Mouse (Mus musculus) Patski (cell line): ENCODE measurements around the gene Jak2. TPM values are rescaled to one million over a fixed set of nuclear protein-coding genes. Genes with fewer than 3 reads are reported as not detected.

ENCODE experiments used
- ATAC-seq: fragments of 100-300 bp; one replicate; pipeline ENCODE4 v1.8.0; 2021
- CTCF ChIA-PET: fragments of 350-600 bp; sonication (Branson Sonifier 250); formaldehyde crosslinking; loops from one replicate; lab custom pipeline; 2022; ENCODE audit warnings: inconsistent platforms; lab: Charles Lee
- POLR2A ChIA-PET: fragments of 350-600 bp; sonication (Branson Sonifier 250); formaldehyde crosslinking; loops from one replicate; lab custom pipeline; 2022; ENCODE audit warnings: antibody characterized with exemption, inconsistent platforms; lab: Charles Lee
- DNase-seq: peaks from one replicate; pipeline ENCODE4 v3.0.0-alpha.2; 2011; ENCODE audit warnings: low read depth, low spot score
- H3K27me3 ChIP-seq: fragments of 371-371 bp; one replicate; pipeline ENCODE4 v1.5.1; 2021
- CTCF ChIP-seq: fragments of 100-300 bp; IDR thresholded peaks from one replicate; pipeline ENCODE4 v1.5.1; 2021
- in situ Hi-C: fragments of 300-500 bp; cut with MboI; formaldehyde crosslinking; loops from 3 replicates; pipeline ENCODE4 v1.11.1; 2018; ENCODE audit warnings: low pct_unique_long_range_greater_than_20kb, mixed read lengths
- polyA plus RNA-seq: library from polyadenylated mRNA; unstranded; gene quantifications from one replicate; pipeline ENCODE4 v1.2.3, GENCODE M21; 2021

Gene Jak2
- polyA plus RNA-seq, 1 experiment from 2014 or later, result 32.4 TPM

DNA sequence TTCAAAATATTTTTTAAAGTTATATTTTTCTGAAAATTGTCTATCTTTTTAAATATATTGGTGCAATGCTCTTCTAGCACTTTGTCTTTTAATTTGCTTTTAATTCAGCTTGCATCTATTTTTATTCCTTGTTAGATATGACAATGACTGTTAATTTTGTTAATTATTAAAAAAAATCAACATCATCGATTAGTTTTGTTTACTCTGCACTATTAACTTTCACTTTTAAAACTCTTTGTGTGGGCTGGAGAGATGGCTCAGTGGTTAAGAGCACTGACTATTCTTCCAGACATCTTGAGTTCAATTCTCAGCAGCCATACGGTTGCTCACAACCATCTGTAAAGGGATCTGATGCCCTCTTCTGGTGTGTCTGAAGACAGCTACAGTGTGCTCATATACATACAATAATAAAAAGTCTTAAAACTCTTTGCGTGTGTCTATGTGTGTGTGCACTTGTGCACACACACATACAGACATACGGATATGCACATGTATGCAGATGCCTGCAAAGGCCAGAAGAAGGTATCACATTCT, 17.2 kb downstream of the Jak2 start:
- ATAC-seq, result no peak
- in situ Hi-C loops, result no loop called here
- peak; percentile 62 for TF ChIP-seq CTCF
- ChIA-PET POLR2A (no interaction called here), CTCF (interaction anchor here (1.0 to 1.5 kb wide), 3 partner anchors 21 to 205 kb away, joined by 3 to 4 read pairs (median 4); no protein-coding TSS in a partner anchor)
- H3K27me3 ChIP-seq, result no peaks in the 10 kb centered on the region
- DNase-seq, result no peak

DNA sequence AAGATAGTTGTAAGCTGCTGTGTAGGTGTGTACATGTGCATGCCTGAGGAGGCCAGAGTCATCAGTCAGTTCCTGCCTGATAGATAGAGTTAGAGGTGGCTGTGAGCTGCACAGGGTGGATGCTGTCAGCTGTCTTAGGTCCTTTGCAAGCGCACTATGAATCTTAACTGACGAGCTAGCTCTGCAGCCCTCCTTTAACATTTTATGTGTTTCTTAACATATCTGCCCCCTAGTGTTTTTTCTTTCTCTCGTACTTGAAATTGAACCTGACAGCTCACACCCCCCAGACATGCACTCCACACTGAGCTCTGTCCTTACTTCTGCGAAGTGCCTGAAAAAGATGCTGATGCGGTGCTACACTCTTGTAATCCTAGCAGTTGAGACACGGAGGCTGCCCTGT, 18.6 kb downstream of the Jak2 start:
- ChIA-PET CTCF (interaction anchor here (0.9 to 2.3 kb wide), 10 partner anchors 9 to 222 kb away, joined by 3 to 11 read pairs (median 4); partner anchors contain the start of gene Ak3), POLR2A (no interaction called here)
- ATAC-seq (no peak), DNase-seq (no peak)
- TF ChIP-seq CTCF, result peak; percentile 31
- H3K27me3 ChIP-seq, result no peaks in the 10 kb centered on the region
- in situ Hi-C loops, result no loop called here

DNA sequence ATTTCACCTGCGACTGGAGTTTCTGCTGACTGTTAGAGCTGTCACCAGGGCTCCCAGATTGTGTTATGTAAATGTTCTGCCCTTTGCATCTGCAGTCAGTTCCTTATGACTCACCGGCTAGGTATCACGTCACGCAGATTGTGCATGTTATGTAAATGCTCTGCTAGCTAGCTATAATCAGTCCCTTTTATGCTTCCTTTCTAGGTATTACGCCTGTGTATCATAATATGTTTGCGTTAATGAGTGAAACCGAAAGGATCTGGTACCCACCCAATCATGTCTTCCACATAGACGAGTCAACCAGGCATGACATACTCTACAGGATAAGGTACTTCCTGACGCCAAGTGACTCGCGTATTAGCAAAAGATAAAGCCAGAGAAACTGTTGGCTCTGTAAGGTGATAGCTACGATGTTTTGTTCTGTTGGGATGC, 19.5 kb downstream of the Jak2 start:
- POLR2A ChIA-PET, result interaction anchor here (1.3 kb wide), 1 partner anchor 14 kb away, joined by 3 read pairs; no protein-coding TSS in a partner anchor
- peak; percentile 73 for ATAC-seq
- CTCF ChIA-PET, result interaction anchor here (1.4 to 2.3 kb wide), 9 partner anchors 9 to 208 kb away, joined by 3 to 11 read pairs (median 4); no protein-coding TSS in a partner anchor
- no peaks in the 10 kb centered on the region for H3K27me3 ChIP-seq
- in situ Hi-C loops, result no loop called here
- TF ChIP-seq CTCF, result no peak
- no peak for DNase-seq

DNA sequence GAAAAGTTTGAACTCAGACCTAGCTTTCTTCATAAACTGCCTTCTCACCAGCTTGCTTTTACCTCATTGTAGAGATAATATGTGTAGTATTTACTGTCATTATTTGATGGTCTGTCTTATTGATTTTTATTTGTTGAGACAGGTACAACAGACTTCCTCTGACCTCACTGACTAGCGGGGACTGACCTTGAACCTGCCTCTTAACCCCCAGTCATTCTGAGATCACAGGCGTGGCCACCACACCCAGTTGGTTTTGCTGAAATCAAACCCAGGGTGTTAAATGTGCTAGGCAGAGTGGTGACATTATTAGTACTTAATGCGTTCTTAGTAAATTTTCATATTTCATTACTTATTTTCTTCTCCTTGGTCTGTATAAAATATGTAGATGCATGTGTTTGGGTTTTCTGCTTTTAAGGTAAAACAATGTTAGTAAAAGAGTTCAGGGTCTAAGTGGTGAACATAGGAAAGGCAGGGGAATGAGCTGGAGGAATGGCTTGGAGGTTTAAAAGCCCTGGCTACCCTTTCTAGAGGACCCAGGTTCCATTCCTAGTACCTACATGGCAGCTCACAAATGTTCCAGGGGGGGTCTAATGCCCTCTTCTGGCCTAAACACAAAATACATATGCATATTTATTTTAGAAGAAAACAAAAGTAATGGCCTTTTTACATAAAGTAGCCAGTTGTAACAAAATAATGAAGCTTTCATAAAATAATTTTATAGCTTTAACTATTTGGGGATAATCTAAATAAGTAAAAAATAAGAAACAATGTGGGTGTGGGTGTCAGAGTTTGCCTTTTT, 20.6 kb downstream of the Jak2 start:
- H3K27me3 ChIP-seq, result no peaks in the 10 kb centered on the region
- no peak for DNase-seq
- in situ Hi-C loops, result no loop called here
- TF ChIP-seq CTCF, result peak; percentile 29
- ATAC-seq, result no peak
- POLR2A ChIA-PET, result interaction anchor here (1.3 kb wide), 1 partner anchor 13 kb away, joined by 3 read pairs; no protein-coding TSS in a partner anchor
- CTCF ChIA-PET, result interaction anchor here (1.1 to 2.3 kb wide), 10 partner anchors 8 to 208 kb away, joined by 3 to 11 read pairs (median 3); partner anchors contain the start of gene Rcl1

DNA sequence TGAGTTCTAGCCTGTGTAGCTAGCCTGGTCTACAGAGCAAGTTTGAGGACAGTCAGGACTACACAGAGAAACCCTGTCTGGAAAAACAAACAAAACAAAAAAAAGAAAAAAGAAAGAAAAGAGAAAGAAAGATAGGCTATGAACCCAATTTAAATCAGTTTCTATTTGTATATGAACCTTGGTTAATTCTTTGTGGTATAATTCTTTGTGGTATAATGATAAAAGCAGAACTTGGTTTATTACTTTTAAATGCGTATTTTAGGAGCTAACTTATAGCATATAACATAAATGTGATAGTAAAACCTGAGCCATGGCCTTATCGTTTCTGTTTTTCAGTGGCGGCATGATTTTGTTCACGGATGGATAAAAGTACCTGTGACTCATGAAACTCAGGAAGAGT, 24.8 kb downstream of the Jak2 start:
- no peaks in the 10 kb centered on the region for H3K27me3 ChIP-seq
- ATAC-seq (no peak), DNase-seq (no peak)
- CTCF ChIA-PET, result no interaction called here
- in situ Hi-C loops, result no loop called here
- POLR2A ChIA-PET, result no interaction called here
- no peak for TF ChIP-seq CTCF

DNA sequence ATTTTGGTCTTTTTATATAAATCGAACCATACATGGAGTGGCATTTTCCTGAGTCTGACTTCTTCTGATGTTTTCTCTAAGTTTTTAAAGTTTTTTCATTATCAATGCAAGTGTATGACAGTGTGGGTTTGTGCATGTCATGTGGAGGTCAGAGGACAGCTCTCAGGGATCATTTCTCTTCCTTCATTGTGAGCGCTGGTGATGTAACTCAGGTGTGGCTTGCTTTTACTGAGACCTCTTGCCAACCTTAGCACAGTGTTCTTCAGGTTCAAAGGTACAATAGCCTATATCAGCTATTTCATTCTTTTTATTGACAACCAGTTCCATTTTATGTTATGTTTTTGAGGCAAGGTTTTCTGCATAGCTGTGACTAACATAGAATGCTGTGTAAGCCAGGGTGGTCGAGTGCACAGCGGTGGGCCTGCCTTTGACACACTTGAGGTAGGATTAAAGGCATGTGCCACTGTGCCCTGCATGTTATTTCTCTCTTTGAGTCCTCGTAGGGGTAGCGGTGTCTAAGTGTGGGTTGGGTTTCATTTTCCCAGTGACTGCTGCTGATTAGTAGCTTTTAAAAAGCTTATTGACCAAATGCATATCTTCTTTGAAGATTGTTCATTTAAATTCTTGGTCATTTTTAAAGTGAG, 27.4 kb downstream of the Jak2 start:
- POLR2A ChIA-PET, result no interaction called here
- in situ Hi-C loops, result no loop called here
- CTCF ChIA-PET, result no interaction called here
- no peak for TF ChIP-seq CTCF
- no peak for ATAC-seq
- no peak for DNase-seq
- no peaks in the 10 kb centered on the region for H3K27me3 ChIP-seq

DNA sequence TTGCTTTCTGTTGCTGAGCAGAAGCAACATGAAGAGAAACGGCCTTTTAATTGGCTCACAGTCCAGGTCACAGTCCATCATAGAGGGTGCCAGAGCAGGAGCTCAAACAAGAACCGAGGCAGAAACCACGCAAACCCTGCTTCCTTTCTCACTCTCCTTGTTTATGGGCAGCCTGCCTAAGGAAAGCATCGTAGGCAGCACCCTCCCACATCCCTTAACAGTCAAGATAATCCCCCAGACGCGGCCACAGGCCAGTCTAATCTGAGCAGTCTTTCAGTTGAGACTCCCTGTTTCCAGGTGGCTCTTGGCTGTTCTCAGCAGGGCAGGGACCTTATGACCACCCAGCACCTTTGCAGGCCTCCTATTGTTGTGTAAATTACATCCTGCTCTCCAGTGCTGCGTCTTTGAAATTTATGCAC, 33.8 kb downstream of the Jak2 start:
- in situ Hi-C loops, result no loop called here
- ChIA-PET POLR2A (interaction anchor here (0.6 to 1.2 kb wide), 2 partner anchors 14 to 247 kb away, joined by 3 to 5 read pairs; no protein-coding TSS in a partner anchor), CTCF (no interaction called here)
- no peak for DNase-seq
- no peaks in the 10 kb centered on the region for H3K27me3 ChIP-seq
- no peak for ATAC-seq
- TF ChIP-seq CTCF, result no peak

DNA sequence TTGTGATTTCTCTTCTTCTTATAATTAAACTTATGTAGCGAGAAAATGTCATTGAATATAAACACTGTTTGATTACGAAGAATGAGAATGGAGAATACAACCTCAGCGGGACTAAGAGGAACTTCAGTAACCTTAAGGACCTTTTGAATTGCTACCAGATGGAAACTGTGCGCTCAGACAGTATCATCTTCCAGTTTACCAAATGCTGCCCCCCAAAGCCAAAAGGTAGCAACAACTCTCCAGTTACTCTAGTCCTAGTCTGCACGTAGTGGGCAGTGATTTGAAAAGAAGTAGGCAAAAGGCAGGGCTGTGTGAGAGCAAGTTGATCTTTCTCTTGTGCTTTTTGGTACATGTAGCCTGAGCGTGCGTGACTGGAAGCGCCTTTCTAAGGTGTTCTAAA, 36.2 kb downstream of the Jak2 start:
- TF ChIP-seq CTCF, result no peak
- no peak for DNase-seq
- no peaks in the 10 kb centered on the region for H3K27me3 ChIP-seq
- no peak for ATAC-seq
- POLR2A ChIA-PET, result interaction anchor here (0.7 kb wide), 1 partner anchor 20 kb away, joined by 3 read pairs; no protein-coding TSS in a partner anchor
- CTCF ChIA-PET, result no interaction called here
- in situ Hi-C loops, result no loop called here

DNA sequence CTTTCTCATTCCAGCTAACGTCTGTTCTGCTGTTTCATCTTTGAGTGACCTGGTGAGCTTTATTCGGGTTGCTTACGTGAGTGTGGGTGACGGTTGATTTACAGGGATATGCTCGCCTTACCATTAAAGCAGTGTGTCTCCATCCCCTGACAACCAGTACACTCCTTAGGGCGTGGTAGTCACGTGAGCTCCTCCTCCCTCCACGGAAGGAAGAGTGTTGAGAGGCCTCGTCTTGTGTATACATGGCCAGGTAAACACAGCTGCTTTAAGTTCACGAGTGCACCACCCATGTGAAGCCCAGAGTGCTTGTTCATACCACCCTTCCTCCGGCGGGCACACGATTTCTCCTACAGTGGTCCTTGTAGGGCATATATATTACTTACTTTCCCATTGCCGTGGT, 39.9 kb downstream of the Jak2 start:
- in situ Hi-C loops, result no loop called here
- DNase-seq (no peak), ATAC-seq (no peak)
- no peak for TF ChIP-seq CTCF
- CTCF ChIA-PET, result interaction anchor here (0.8 to 1.0 kb wide), 2 partner anchors 10 to 13 kb away, joined by 3 to 4 read pairs; no protein-coding TSS in a partner anchor
- H3K27me3 ChIP-seq, result no peaks in the 10 kb centered on the region
- POLR2A ChIA-PET, result interaction anchor here (0.7 kb wide), 1 partner anchor 49 kb away, joined by 3 read pairs; no protein-coding TSS in a partner anchor

DNA sequence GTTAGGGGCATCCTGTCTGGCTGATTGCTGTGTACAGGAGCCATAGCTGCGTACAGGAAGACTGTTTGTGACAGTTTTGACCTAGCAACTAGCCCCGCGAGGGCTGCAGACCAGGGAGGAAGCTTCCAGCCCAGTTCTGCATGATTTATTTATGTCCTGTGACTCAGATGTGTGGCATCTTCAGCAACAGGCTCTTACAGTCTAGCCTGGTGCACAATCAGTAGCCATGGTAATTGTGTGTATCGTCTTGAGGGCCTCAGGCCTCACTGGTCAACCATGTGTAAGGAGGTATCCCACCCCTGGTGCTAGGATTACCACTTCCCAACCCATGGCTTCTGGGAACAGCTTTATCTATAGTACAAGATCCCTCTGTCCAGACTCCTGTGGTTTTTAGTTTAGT, 40.9 kb downstream of the Jak2 start:
- CTCF ChIA-PET, result interaction anchor here (0.8 kb wide), 1 partner anchor 12 kb away, joined by 3 read pairs; no protein-coding TSS in a partner anchor
- TF ChIP-seq CTCF, result no peak
- peak; percentile 93 for ATAC-seq
- POLR2A ChIA-PET, result no interaction called here
- in situ Hi-C loops, result no loop called here
- DNase-seq, result peak; percentile 65
- no peaks in the 10 kb centered on the region for H3K27me3 ChIP-seq
